Mouse (Mus musculus): ENCODE results near the gene Lrrfip2.

Lrrfip2 gene

DNA sequence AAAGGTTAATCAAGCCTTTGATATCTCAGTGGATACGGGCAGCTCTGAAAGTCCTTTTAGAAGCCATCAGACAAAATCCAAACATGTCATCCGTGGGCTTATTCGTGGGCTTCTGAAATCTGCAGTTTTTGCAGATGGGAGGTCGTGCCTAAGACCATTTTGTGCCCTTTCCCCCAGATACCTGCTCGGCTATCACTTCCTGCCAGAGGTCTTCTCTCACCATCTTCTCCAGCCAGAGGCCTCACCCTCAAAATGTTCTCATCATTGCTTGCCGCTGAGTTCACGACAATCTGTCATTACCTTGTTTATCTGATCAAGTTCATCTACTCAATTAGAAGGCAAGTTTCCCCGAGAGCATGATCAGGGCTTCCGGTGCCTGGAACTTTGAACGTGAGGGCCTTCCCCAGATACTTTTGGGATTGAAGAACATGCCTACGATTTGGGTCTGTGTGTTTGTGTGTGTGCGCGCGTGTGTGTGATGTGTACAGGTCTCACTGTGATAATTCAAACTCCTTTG, at the start of gene Lrrfip2:
TSS of gene Lrrfip2 (plus strand) at position 467 of the 517 bp plus-strand sequence.
- peak; percentile 46 for DNase-seq (ENCODE audit: low read depth)

DNA sequence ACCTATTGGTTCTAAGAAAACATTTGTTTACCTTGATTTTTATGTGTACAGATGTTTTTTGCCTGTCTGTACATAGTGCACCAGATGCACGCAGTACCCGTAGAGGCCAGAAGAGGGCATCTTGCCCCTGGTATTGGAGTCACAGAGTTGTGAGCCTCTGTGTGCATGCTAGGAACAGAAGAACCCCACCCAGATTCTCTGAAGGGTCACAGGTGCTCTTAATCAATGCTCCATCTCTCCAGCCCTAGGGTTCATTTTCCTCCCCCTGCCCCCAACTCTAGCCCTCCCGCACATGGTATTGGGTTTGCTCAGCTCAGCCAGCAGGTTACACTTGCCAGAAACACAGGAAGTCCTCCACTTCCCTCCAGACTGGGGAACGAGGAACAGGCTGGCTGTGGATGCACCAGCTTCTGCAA, 46.8 kb upstream of the Lrrfip2 start:
- DNase-seq (ENCODE audit: low read depth): peak; percentile 83

DNA sequence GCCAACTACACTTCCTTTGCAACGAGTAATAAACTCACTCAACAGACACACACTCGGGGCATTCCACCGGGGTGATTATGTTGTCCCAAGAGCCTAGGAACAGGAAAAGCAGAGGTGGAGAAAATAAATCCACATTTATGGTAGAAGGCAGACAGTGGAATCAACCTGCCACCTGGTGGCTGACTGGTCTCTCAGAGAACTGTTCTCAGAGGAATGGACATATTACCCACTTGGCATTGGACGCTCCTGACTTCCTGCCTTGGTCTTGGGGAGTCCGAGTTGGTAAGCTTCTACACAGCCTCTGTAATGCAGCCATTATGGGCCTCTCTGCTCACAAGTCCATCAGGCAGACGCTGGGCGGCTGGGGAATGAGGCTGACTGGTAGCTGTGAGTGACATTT, 45.2 kb upstream of the Lrrfip2 start:
- DNase-seq (ENCODE audit: low read depth): peak; percentile 63

DNA sequence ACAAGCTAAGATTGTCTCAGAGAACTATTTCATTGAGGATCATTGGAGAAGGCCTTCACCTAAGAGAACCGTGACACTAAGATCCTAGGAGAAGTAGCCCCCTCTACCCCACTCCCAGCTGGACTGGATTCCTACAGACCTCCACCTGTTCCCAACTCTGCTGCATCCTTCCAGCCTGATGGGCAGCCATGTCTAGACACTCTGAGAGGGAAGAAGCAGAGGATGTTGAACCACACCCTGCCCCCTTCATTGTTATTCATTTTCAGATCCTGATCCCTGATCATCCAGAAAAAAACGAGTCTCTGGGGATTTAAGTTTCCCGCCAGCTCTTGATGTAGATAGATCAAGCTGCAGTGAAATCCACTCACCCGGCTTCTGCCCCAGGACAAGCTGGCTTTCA, 44.4 kb upstream of the Lrrfip2 start:
- DNase-seq (ENCODE audit: low read depth): no peak

DNA sequence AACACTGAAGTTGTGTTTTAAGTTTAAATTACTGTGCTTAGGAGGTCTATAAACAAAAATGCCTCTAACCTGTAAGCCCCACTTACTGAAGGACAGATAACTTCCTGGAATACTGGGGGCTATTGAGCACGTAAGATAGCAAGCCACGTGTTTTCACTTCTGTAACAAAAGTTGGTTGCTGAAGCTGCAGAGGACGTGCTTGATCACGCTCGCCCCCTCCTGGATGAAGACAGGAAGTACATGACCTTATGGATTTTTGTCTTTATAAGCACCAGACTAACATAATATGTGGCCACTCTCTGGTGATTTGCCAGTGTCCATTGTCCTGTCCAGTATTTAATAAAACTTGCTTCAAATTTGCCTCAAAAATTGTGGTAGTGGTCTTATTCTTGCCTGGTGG, 39.6 kb upstream of the Lrrfip2 start:
- peak; percentile 72 for DNase-seq (ENCODE audit: low read depth)

DNA sequence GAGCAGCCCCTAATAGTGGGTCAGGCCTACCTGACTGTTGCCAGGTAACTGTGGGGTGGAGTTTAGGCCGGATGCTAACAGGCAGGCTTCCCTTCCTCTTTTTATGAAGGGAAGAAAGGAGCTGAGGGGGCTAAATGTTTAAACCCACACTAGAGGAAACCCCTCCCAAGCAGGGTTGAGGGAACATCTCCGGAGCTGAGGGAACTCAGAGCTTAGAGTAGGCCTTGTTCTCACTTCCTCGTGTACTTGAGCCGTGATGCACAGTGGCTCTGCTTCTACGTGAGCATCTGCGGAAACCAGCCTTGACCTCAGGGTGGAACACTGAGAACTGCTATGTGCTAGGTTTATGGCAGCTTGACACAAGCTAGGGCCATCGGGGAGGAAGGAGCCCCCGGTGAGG, 36.6 kb upstream of the Lrrfip2 start:
- no peak for DNase-seq (ENCODE audit: low read depth)

DNA sequence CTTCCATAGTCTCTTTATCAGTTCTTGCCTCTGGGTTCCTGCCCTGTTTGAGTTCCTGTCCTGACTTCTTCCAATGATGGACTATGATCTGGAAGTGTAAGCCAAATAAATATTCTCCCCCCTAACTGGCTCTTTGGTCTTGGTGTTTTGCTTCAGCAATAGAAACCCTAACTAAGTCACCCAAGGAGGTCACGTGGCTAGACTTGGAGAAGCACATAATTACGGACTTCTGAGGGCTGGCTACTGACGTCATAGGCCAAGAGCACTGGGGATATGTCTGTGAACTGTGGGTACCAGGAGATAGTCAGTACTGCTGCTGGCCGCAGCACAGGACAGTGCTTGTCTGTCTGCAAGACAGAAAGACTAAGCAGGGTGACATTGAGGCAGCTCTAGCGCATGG, 35.6 kb upstream of the Lrrfip2 start:
- no peak for DNase-seq (ENCODE audit: low read depth)

DNA sequence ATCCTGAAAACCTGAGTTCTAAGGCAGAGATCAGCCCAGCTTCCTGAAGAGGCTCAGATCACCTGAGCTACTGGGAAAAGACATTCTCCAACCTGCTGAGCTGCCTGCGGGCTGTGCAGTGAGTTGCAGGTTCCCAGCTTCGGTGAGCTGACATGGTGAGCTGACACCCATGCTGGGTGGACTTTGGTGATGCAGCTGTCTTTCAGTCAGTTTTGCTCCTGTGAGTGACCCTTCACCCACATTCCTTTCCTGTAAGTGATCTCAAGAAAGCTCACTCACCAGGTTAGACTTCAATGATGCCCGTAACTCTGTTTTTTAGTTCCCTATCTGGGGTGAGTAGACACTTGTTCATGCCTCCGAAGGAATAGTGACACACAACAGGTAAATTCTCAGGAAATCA, 32.1 kb upstream of the Lrrfip2 start:
- DNase-seq (ENCODE audit: low read depth): no peak

DNA sequence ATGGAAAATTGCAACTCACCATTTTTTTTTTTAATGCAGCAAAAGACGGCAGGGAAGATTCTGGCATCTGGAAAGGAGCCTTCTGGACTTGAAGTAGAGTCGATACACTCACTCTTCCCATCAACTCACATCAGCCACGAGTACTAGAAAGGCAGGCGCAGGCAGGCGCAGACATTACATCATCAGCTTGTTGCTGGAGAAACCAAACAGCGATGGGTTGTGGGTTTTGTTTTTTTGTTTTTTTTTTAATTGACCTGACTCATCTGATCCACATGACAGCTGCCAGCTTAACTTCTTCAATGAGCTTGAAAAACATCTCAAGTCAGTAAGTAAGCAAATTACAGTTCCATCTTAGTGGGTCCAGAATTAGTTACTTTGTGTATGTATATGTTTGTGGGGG, 31.3 kb upstream of the Lrrfip2 start:
- peak; percentile 49 for DNase-seq (ENCODE audit: low read depth)

DNA sequence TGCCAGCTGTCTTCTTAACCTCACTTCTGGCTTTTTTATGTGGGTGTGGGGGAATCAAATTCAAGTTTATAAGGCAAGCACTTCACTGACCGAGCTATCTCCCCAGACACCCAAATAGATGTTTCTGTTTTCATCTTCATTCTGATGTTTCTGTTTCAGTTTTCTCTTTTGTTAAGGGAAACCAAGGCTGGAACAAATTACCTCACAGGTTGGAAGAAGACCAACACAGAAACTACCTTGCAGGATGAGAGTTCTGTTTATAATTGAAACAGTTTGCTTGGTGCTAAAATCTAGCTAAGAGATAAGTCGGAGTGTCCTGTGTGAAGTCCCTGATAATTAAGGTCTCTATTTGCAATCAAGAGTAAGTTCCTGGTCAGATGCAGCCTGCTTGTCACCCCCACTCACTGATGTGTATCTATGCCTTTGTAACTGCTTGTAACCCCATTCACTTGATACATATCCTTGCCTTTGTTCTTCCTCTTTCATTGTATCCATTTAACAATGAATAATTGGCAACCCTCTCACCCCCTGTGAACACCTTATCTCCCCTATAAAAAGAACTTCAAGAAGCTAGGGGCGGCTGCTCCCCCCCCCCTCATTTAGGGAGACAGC, 30.3 kb upstream of the Lrrfip2 start:
- peak; percentile 33 for DNase-seq (ENCODE audit: low read depth)

DNA sequence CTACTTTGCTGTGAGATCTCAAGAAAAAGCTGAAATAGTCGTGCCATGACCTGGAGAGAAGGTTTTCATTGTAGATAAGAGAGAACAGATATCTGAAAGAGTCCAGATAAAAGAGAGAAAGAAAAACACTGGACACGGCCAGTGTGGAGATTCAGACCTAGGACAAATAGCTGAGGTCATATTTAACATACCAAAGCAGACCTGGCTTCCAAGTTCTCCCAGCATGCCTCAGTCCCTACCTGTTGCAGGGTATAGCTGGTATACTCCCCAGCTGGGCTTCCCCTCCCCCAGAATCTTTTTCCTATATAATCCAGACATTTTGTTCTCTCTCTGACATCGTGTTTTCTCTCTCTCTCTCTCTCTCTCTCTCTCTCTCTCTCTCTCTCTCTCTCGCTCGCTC, 29.4 kb upstream of the Lrrfip2 start:
- DNase-seq (ENCODE audit: low read depth): no peak

DNA sequence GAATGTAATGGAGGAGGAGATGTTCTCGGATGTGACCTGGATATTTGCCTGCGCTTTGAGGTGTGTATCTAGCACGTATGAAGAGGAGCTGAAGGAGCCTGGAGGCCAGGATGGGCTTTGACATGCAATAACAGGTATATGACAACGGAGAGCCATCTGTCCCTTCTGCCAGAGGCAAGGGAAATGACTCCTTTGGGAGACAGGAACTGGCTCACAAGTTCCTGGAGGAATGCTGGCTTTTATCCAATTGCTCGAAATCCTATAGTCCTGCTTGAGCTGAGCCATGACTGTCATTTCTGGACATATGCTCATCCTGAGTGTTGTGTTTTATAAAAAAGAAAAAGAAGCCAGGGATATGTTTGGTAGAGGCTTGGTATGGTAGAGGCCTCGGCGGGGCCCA, 28.5 kb upstream of the Lrrfip2 start:
- DNase-seq (ENCODE audit: low read depth): no peak

DNA sequence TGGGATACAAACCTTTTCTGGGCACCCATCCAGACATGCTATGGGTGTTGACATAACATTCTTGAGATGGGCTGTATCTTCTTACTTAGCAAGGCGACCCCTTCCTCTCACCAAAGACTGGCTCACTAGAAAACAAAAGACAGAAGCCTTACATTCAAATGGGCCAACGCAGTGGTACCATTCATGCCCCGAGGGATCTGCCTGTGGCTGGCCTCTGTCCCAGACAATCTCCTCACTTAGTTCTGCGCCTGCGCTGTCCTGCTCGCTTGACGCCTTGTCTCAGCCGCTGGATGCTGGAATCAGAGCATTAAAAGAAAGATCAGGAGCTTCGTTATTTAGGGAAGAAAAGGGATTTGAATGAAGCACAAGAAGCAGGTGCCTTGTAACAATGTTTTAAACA, 24.7 kb upstream of the Lrrfip2 start:
- no peak for DNase-seq (ENCODE audit: low read depth)

DNA sequence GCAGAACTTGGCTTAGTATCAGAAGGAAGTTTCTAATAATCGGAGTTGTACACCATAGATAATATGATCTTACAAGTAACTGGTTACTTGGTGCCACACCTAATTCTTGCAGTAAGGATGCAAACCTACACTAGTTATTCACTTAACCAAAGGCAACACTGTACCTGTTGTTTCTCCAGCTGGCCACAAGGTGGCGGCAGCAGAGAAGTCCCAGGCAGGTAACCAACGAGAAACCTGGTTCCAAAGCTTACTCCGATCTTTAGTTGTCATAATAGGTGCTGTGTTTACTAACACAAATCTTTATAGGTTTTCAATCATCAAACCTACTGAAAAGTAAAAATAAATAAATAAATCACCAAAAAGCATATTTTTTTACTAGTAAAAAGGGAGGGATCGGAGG, 24.3 kb upstream of the Lrrfip2 start:
- DNase-seq (ENCODE audit: low read depth): peak; percentile 79

DNA sequence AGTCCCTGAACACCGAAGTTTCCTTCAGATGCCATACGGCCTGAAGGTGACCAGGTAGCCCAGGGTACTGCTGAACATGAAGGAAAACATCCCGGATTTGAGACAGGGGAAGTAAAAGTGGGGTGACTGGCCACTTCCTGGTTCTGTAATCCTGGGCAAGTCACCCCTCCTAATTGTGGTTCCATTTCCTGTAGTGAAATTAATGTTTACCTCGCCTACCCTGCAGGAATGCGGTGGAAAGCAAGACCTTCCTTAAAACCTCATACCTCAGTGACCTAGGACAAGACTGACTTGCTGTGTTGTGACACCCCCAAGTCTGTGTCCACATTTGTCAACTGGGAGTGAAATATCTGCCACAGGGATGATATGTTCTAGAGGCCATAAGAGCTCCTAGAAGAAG, 22.8 kb upstream of the Lrrfip2 start:
- no peak for DNase-seq (ENCODE audit: low read depth)

DNA sequence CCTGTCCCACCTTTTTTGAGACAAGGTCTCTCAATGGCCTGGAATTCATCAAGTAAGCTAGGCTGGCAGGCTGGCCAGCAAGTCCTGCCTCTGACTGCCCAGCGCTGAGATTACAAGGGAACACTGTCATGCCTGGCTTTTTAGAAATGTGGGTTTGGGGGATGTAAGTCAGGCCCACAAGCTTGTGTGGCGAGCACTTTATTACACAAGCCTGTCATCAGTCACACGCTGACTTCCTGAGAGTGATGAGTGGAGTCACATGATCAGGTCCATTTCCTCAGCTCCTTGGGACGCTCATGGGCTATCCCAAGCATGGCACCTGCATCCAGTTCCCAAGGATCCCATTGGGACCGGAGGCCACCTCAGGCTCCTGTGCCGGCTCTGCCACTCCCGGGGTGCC, 21.7 kb upstream of the Lrrfip2 start:
- DNase-seq (ENCODE audit: low read depth): no peak

DNA sequence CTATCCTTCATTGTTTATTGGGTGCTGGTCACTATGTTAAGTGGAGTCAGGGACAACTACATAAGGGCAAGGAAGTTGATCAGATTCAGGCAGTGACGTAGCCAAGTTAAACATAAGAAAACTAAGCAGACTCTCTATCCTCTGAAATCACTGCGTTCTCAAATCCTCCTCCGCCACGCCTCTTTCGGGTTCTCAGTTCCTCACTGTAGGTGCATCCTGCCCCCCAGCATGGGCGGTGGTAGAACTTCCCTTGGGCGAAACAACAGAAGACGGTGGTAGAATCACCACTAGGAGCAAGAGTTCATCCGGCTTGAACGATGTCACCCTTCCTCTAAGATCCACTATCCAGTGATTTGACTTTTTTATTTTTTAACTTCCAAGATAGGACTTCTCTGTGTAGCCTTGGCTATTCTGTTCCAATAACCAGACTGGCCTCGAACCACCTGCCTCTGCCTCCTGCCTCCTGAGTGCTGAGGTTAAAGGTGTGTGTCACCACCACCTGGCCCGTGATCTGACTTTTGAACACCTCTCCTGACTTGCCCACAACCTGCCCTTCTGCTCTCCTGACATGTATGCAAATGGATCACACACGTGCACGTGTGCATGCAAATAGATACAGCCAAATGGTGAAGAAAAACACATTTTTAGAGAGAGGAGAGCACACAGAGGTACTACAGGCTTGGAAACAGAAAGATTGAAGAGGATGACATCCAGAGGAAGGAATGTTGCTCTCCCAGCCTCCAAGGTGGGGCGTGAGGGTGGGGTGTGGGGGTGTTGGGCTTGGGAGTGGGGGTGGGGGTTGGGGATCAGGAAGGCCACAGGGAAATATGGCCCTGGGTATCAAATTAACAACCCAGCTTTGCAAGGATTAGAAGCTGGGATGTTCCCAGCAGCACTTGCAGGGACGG, 20.7 kb upstream of the Lrrfip2 start:
- no peak for DNase-seq (ENCODE audit: low read depth)

DNA sequence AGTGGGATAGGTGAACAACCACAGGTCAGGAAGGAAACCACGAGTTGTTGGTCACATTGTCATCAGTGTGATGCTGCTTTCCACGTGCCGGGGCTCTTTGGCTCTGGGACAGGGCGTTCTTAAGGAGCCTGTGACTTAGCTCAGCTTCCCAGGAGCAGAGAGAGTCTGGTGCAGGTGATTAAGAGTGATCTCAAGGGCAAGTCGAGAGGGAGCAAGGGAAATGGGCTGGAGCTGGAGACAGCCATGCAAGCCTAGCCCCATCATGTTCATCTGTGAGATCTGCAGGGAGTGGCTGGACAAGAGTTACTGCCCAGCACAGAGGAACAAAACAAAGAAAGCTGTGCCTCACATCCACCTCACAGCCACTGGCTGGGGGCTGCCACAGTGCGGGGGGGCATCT, 19.8 kb upstream of the Lrrfip2 start:
- no peak for DNase-seq (ENCODE audit: low read depth)

DNA sequence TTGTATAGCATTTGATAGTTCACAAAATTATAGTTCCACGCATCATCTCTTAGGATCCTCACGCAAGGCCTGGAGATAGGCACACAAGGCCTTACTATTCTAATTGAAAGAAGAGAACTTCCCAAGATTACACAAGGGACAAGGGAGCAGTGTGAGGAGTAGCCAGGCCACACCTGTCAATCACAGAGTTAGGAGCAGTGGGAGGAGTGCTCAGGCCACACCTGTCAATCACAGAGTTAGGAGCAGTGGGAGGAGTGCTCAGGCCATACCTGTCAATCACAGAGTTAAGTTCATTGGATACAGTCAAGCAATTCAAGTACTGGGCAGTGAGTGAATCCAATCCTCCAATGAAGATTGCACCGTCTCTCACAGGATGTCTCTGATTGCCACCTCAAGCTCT, 17.0 kb upstream of the Lrrfip2 start:
- DNase-seq (ENCODE audit: low read depth): no peak

DNA sequence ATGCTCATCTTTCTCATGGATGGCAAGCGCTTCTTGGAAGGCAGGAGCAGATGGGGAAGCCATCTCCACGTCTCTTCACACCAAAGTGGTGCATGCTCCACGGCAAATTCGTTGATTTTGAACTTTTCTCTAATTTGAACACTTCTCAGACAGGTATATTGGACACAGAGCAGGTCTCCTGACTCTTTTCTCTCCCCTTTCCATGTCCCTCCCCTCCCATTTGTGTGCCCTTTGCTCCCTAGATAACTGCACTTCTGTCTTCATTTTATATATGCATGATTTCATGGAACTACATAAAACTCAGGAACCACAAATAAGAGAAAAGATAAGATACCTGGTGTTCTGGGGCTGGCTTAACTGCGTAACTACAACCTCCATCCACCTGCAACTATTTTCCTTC, 14.1 kb upstream of the Lrrfip2 start:
- no peak for DNase-seq (ENCODE audit: low read depth)

DNA sequence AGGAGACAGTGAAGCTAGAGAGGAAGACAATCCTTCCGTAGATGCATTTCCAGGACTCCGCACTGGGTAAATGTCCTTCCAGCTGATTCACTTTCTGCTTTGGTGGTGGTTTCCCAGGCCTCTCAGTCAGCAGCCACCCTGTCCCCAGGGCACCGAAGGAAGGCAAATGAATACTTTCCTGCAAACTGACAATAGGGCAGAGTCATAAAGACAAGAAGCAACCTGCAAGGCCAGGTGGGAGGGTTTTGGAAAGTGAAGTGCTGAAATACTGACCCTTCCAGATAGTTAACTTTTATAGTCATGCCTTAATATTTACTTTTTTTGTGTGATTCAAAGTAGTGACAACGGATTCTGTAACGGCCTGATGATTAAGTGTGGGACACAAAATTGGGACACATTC, 13.5 kb upstream of the Lrrfip2 start:
- DNase-seq (ENCODE audit: low read depth): no peak

DNA sequence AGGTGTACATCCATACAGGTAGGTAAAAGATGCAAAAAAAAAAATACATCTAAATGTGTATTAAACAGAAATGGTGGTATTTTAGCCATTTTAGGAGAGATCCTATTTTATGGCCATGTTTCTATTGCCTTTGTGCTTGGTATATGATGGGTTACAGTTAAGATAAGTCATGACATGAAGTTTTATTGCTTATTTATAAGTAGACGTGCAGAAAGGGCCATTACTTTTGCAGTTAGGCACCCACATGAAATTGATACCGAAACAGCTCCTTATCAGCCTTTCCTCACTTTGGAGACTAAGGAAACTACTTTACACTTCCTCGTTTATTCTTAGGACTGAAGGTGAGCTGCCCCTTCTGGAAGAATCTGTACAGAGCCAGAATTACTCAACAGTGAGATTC, 9.5 kb upstream of the Lrrfip2 start:
- no peak for DNase-seq (ENCODE audit: low read depth)

DNA sequence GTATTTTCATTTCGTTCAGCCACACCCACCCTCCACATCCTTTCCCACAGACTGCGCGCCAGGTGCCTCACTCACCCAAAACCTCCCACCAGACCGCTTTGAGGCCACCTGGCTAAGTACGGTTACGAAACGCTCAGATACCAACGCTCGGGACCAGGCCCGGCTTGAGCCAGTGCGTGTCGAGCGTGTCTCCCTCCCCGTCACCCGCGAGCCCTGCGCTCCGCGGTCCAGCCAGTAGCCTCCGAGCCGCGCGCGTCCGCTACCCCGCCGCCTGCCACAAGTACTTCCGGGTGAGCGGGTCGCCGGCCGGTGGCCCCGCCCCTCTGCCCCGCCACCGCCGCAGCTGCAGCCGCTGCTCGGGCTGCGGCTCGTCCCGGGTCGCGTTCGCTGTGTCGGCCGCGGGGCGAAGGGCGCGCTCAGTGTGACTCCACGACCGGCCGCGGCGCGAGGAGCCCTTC, 431 bp downstream of the Lrrfip2 start:
- DNase-seq (ENCODE audit: low read depth): peak; percentile 87
